Mouse (Mus musculus) WW6 (cell line): Measurements from ENCODE around the gene Plod1.

ENCODE experiments used
- DNase-seq: peaks from one replicate; pipeline ENCODE4 v3.0.0-alpha.2; 2013; ENCODE audit warnings: low read depth, low spot score

The Plod1 gene

GRCm38 (mm10) chr4:147938148-147939096 lies 1.9 kb upstream of the Plod1 start:
- no peak for DNase-seq

- DNase-seq, result no peak
These were observed 919 bp upstream of the Plod1 start for GRCm38 (mm10) chr4:147937486-147937885.

- DNase-seq, result no peak
These were observed 454 bp upstream of the Plod1 start for GRCm38 (mm10) chr4:147937021-147937420.

GRCm38 (mm10) chr4:147935904-147936303 lies 663 bp downstream of the Plod1 start:
- DNase-seq, result no peak

- no peak for DNase-seq
These were observed 2.0 kb downstream of the Plod1 start for GRCm38 (mm10) chr4:147934611-147935010.

GRCm38 (mm10) chr4:147934134-147934533 lies 2.4 kb downstream of the Plod1 start:
- no peak for DNase-seq

- no peak for DNase-seq
These were observed 5.6 kb downstream of the Plod1 start for GRCm38 (mm10) chr4:147930946-147931345.

GRCm38 (mm10) chr4:147928540-147928939 lies 8.0 kb downstream of the Plod1 start:
- no peak for DNase-seq

- peak; percentile 56 for DNase-seq
These were observed 8.4 kb downstream of the Plod1 start for GRCm38 (mm10) chr4:147928136-147928535.

- no peak for DNase-seq
These were observed 8.9 kb downstream of the Plod1 start for GRCm38 (mm10) chr4:147927705-147928104.

- no peak for DNase-seq
These were observed 14.2 kb downstream of the Plod1 start for GRCm38 (mm10) chr4:147922341-147922740.

GRCm38 (mm10) chr4:147920973-147921372 lies 15.6 kb downstream of the Plod1 start:
- no peak for DNase-seq

- no peak for DNase-seq
These were observed 18.0 kb downstream of the Plod1 start for GRCm38 (mm10) chr4:147918459-147919121.

GRCm38 (mm10) chr4:147909486-147909885 lies 27.1 kb downstream of the Plod1 start:
- DNase-seq, result no peak

GRCm38 (mm10) chr4:147906230-147906629 lies 30.3 kb downstream of the Plod1 start:
- no peak for DNase-seq

- DNase-seq, result no peak
These were observed 31.4 kb downstream of the Plod1 start for GRCm38 (mm10) chr4:147905090-147905659.

GRCm38 (mm10) chr4:147904313-147905089 lies 32.1 kb downstream of the Plod1 start, which contains the start of gene Mfn2:
Gene Mfn2, minus strand, starts transcription at chr4:147904704.
- peak; percentile 63 for DNase-seq

- DNase-seq, result no peak
These were observed 33.0 kb downstream of the Plod1 start for GRCm38 (mm10) chr4:147903601-147904000.

GRCm38 (mm10) chr4:147902906-147903500 lies 33.6 kb downstream of the Plod1 start:
- no peak for DNase-seq

- DNase-seq, result no peak
These were observed 36.1 kb downstream of the Plod1 start for GRCm38 (mm10) chr4:147900452-147900851.

- DNase-seq, result no peak
These were observed 39.2 kb downstream of the Plod1 start for GRCm38 (mm10) chr4:147897348-147897747.
